Mouse (Mus musculus) midbrain, embryonic 14.5 days (tissue): ENCODE data around the gene Nfyc. TPM values are rescaled to one million over a fixed set of nuclear protein-coding genes. Genes with fewer than 3 reads are reported as not detected.

Experiments
- ATAC-seq: fragments of 200-750 bp; cut with Nextera tagmentation; 2 replicates; pipeline ENCODE4 v1.8.0; 2017; ENCODE audit warnings: moderate number of reproducible peaks, moderate library complexity; ENCODE audit not compliant: low FRiP score, low TSS enrichment
- DNase-seq: peaks from one replicate; pipeline ENCODE4 v3.0.0-alpha.2; 2015
- H3K27ac ChIP-seq: fragments of 300-500 bp; sonication (generic); replicated peaks from 2 replicates; pipeline ENCODE4 v1.5.1; 2014; ENCODE audit warnings: mild to moderate bottlenecking, low read depth, low read length, moderate library complexity
- H3K27me3 ChIP-seq: fragments of 300-500 bp; sonication (generic); 2 replicates; pipeline ENCODE4 v1.6.1; 2014; ENCODE audit warnings: low read length, control low read depth, mixed read lengths; ENCODE audit not compliant: control insufficient read depth, insufficient read depth
- H3K36me3 ChIP-seq: fragments of 300-500 bp; sonication (generic); 2 replicates; pipeline ENCODE4 v1.6.1; 2014; ENCODE audit warnings: low read length, control low read depth; ENCODE audit not compliant: control insufficient read depth, insufficient read depth
- H3K4me1 ChIP-seq: fragments of 300-500 bp; sonication (generic); 2 replicates; pipeline ENCODE4 v1.6.1; 2014; ENCODE audit warnings: mild to moderate bottlenecking, antibody characterized with exemption, low read length, control low read depth; ENCODE audit not compliant: control insufficient read depth, insufficient read depth
- H3K4me2 ChIP-seq: fragments of 300-500 bp; sonication (generic); 2 replicates; pipeline ENCODE4 v1.6.1; 2014; ENCODE audit warnings: mild to moderate bottlenecking, low read length, moderate library complexity
- H3K4me3 ChIP-seq: fragments of 300-500 bp; sonication (generic); replicated peaks from 2 replicates; pipeline ENCODE4 v1.5.1; 2014; ENCODE audit warnings: low read depth, low read length
- H3K9ac ChIP-seq: fragments of 300-500 bp; sonication (generic); replicated peaks from 2 replicates; pipeline ENCODE4 v1.6.1; 2014; ENCODE audit warnings: mild to moderate bottlenecking, low read length, moderate library complexity
- H3K9me3 ChIP-seq: fragments of 300-500 bp; sonication (generic); 2 replicates; pipeline ENCODE4 v1.6.1; 2016; ENCODE audit warnings: low read length, control low read depth, mixed read lengths; ENCODE audit not compliant: control insufficient read depth
- WGBS: fragments of 180-500 bp; shearing (Covaris S2); extraction: QIAGEN DNeasy Blood & Tissue Kit; methylation state at CpG from one replicate; pipeline ENCODE4 v1.1.7; 2014; 5-methylcytosine and 5-hydroxymethylcytosine counted together
- polyA plus RNA-seq: library from polyadenylated mRNA; unstranded; fragments of >200 nt; fragmentation: Nextera tagmentation; extraction: Ambion mirVana; gene quantifications from 2 replicates; pipeline ENCODE4 v1.2.1, GENCODE M21; 2014

The Nfyc gene
- 89.4 and 97.5 TPM in 2 replicates for polyA plus RNA-seq

- Histone ChIP-seq H3K4me2 (no peak within 1 kb of the TSS), H3K36me3 (no peaks in the 10 kb centered on the region), H3K9me3 (no peaks in the 10 kb centered on the region), H3K9ac (no peak within 1 kb of the TSS), H3K4me3 (no peak within 1 kb of the TSS), H3K27ac (no peak within 1 kb of the TSS), H3K27me3 (no peaks in the 10 kb centered on the region), H3K4me1 (no peaks in the 10 kb centered on the region)
- no peak for DNase-seq
- no peak for ATAC-seq
- 85% methylated on average over 4 of the region's 4 CpGs for WGBS
Measured at GRCm38 (mm10) chr4:120831472-120831871, at the start of gene Nfyc. Nfyc (minus strand) TSS chr4:120831572.

- Histone ChIP-seq H3K36me3 (no peaks in the 10 kb centered on the region), H3K4me3 (no peak overlapping the region), H3K27me3 (no peaks in the 10 kb centered on the region), H3K4me1 (peaks cover 25% of the 10 kb centered on the region), H3K4me2 (no peak overlapping the region), H3K27ac (no peak overlapping the region), H3K9ac (no peak overlapping the region), H3K9me3 (no peaks in the 10 kb centered on the region)
- DNase-seq (no peak), ATAC-seq (no peak)
- WGBS: 47% methylated on average over 6 of the region's 6 CpGs
Measured at GRCm38 (mm10) chr4:120880731-120881432, 49.5 kb upstream of the Nfyc start.

- DNase-seq: no peak
- 62% methylated on average over 4 of the region's 4 CpGs for WGBS
- peaks cover 21% of the 10 kb centered on the region for H3K4me1 ChIP-seq
- H3K9ac ChIP-seq: no peak overlapping the region
- no peak for ATAC-seq
- no peaks in the 10 kb centered on the region for H3K27me3 ChIP-seq
- no peak overlapping the region for H3K4me3 ChIP-seq
- H3K36me3 ChIP-seq: no peaks in the 10 kb centered on the region
- no peak overlapping the region for H3K27ac ChIP-seq
- H3K4me2 ChIP-seq: no peak overlapping the region
- no peaks in the 10 kb centered on the region for H3K9me3 ChIP-seq
Measured at GRCm38 (mm10) chr4:120879386-120879785, 48.0 kb upstream of the Nfyc start.

- no peak for DNase-seq
- H3K9me3 ChIP-seq: no peaks in the 10 kb centered on the region
- no peak overlapping the region for H3K4me2 ChIP-seq
- H3K9ac ChIP-seq: no peak overlapping the region
- H3K4me3 ChIP-seq: no peak overlapping the region
- no peaks in the 10 kb centered on the region for H3K36me3 ChIP-seq
- no peaks in the 10 kb centered on the region for H3K27me3 ChIP-seq
- H3K27ac ChIP-seq: no peak overlapping the region
- no peak for ATAC-seq
- H3K4me1 ChIP-seq: peaks cover 21% of the 10 kb centered on the region
- WGBS: 70% methylated on average over 3 of the region's 3 CpGs
Measured at GRCm38 (mm10) chr4:120878728-120879127, 47.4 kb upstream of the Nfyc start.

- ATAC-seq: no peak
- no peaks in the 10 kb centered on the region for H3K27me3 ChIP-seq
Measured at GRCm38 (mm10) chr4:120875961-120876360, 44.6 kb upstream of the Nfyc start.

GRCm38 (mm10) chr4:120870262-120870748 lies 38.9 kb upstream of the Nfyc start:
- ATAC-seq (peak; percentile 41; the same call in 1 of the 2 replicates), DNase-seq (peak; percentile 45)
- H3K4me3 ChIP-seq: no peak overlapping the region
- no peak overlapping the region for H3K9ac ChIP-seq
- no peaks in the 10 kb centered on the region for H3K27me3 ChIP-seq
- no peaks in the 10 kb centered on the region for H3K36me3 ChIP-seq
- H3K4me1 ChIP-seq: peaks cover 7% of the 10 kb centered on the region
- 34% methylated on average over 7 of the region's 7 CpGs for WGBS
- H3K4me2 ChIP-seq: no peak overlapping the region
- H3K27ac ChIP-seq: peak overlapping the region; percentile 32; the same call in 1 of the 2 replicates
- H3K9me3 ChIP-seq: no peaks in the 10 kb centered on the region

More at GRCm38 (mm10) chr4:120875961-120876360, 44.6 kb upstream of the Nfyc start:
- H3K4me1 ChIP-seq: 0 out of 2 replicates have a peak, but pooled peaks cover under 1% of the 10 kb centered on the region
- H3K9ac ChIP-seq: no peak overlapping the region
- H3K4me3 ChIP-seq: no peak overlapping the region
- H3K36me3 ChIP-seq: no peaks in the 10 kb centered on the region
- H3K4me2 ChIP-seq: no peak overlapping the region
- H3K27ac ChIP-seq: no peak overlapping the region
- H3K9me3 ChIP-seq: no peaks in the 10 kb centered on the region
- DNase-seq: no peak
- WGBS: 79% methylated on average over 3 of the region's 3 CpGs

- no peaks in the 10 kb centered on the region for H3K27me3 ChIP-seq
- WGBS: 81% methylated on average over 3 of the region's 3 CpGs
- no peak overlapping the region for H3K9ac ChIP-seq
- DNase-seq (no peak), ATAC-seq (no peak)
- H3K27ac ChIP-seq: no peak overlapping the region
- H3K4me3 ChIP-seq: no peak overlapping the region
- H3K4me2 ChIP-seq: no peak overlapping the region
- H3K36me3 ChIP-seq: no peaks in the 10 kb centered on the region
- H3K4me1 ChIP-seq: peaks cover 7% of the 10 kb centered on the region
- no peaks in the 10 kb centered on the region for H3K9me3 ChIP-seq
Measured at GRCm38 (mm10) chr4:120868988-120869387, 37.6 kb upstream of the Nfyc start.

- Histone ChIP-seq H3K4me2 (no peak overlapping the region), H3K9me3 (no peaks in the 10 kb centered on the region), H3K27ac (no peak overlapping the region), H3K36me3 (no peaks in the 10 kb centered on the region), H3K4me1 (peaks cover 7% of the 10 kb centered on the region), H3K27me3 (no peaks in the 10 kb centered on the region), H3K4me3 (no peak overlapping the region), H3K9ac (no peak overlapping the region)
- DNase-seq (no peak), ATAC-seq (no peak)
- 88% methylated on average over 5 of the region's 5 CpGs for WGBS
Measured at GRCm38 (mm10) chr4:120868246-120868645, 36.9 kb upstream of the Nfyc start.

- Histone ChIP-seq H3K9me3 (no peaks in the 10 kb centered on the region), H3K27me3 (no peaks in the 10 kb centered on the region), H3K4me2 (no peak overlapping the region), H3K4me3 (no peak overlapping the region), H3K36me3 (no peaks in the 10 kb centered on the region), H3K4me1 (peaks cover 7% of the 10 kb centered on the region), H3K27ac (no peak overlapping the region), H3K9ac (no peak overlapping the region)
- peak; percentile 50 for DNase-seq
- WGBS: 10% methylated on average over 6 of the region's 6 CpGs
- no peak for ATAC-seq
Measured at GRCm38 (mm10) chr4:120866211-120866610, 34.8 kb upstream of the Nfyc start.
